Mouse (Mus musculus) embryo, embryonic 10.5 days (tissue): ENCODE measurements at regions not wholly inside any gene's neighbourhood (a gene's known extent, or its start where the extent isn't known, plus 50 kb on each side); places are given as distances from the start of the nearest gene placed in this dataset.
A peak's percentile ranks its signal among the peaks of the same experiment; 100 is the strongest.
"Not testable (repeated sequence)": the region's sequence is repeated elsewhere in the genome, so short reads cannot be mapped to it uniquely, and the experiment has no call there.

Experiments used
- DNase-seq: peaks from one replicate; pipeline ENCODE4 v3.0.0-alpha.2; 2015; ENCODE audit warnings: low spot score

DNA sequence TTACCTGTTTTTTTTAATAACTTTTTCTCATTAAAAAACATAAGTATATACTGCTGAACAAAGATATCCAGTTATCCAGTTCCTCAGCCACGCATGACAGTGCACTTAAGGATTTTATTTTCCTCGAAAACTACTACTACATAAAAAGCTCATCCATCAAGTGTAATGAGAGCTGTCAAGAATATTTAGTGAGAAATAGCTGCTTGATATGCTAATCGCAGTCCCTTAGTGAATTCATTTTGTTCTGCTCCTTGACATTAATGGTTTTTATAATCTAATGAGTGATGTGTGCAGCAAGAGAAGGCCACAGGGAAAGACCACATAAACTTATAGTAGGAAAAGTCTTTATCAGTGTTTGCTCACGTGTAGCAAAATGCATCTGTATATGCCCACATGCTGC lies 754.0 kb upstream of the Slc39a10 start:
- peak; percentile 9 for DNase-seq

- DNase-seq: no peak
These were observed 713.9 kb upstream of the Slc39a10 start for GRCm38 (mm10) chr1:47606597-47606996.

DNA sequence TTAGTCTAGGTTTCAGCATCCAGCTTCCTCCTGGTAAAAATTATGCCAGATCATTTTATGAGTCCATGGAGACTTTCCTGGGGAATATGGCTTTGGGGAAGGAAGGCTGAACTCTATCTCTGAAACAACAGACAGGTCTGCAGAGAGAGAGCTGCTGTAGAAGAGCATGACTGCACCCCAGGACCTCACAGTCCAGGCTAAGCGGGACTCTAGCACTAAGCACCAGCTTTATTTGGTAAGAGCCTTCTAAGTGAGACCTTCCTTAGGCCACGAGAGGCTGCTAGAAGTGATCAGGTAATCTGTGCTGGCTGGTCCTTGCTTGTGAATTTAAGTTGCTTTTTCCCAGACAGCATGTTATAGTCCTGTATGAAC lies 711.3 kb upstream of the Slc39a10 start:
- DNase-seq: no peak

GRCm38 (mm10) chr1:47603294-47603988 lies 710.8 kb upstream of the Slc39a10 start:
- peak; percentile 7 for DNase-seq

DNA sequence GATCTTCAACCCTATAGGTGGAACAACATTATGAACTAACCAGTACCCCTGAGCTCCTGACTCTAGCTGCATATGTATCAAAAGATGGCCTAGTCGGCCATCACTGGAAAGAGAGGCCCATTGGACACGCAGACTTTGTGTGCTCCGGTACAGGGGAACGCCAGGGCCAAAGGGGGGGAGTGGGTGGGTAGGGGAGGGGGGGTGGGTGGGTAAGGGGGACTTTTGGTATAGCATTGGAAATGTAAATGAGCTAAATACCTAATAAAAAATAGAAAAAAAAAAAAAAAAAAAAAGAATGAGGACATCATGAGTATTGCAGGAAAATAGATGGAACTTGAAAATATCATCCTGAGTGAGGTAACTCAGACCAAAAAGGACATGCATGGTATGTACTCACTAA lies 701.0 kb upstream of the Slc39a10 start:
- not testable (repeated sequence) for DNase-seq

DNA sequence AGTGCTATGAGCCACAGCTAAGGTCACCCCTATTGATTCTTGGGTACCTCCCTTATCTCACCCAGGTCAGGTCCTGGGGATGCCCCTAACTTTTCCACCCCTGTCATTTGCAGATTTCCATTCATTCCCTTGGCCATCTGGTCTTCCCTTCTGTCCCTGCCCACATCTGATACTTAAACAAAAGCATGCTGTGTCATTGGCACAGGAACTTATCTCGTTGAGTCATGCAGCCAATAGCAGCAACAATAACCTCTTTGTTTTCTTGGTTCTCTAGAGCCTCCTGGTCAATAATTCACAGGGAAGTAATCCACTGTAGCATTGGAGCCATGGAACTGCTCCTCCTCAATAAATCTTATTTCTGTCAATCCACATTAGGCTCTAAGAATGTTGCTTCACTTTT lies 653.0 kb upstream of the Slc39a10 start:
- DNase-seq: peak; percentile 24

- no peak for DNase-seq
These were observed 618.8 kb upstream of the Slc39a10 start for GRCm38 (mm10) chr1:47511426-47511825.

GRCm38 (mm10) chr1:47507801-47508200 lies 615.1 kb upstream of the Slc39a10 start:
- DNase-seq: no peak

GRCm38 (mm10) chr1:47488581-47489204 lies 596.0 kb upstream of the Slc39a10 start:
- peak; percentile 19 for DNase-seq

DNA sequence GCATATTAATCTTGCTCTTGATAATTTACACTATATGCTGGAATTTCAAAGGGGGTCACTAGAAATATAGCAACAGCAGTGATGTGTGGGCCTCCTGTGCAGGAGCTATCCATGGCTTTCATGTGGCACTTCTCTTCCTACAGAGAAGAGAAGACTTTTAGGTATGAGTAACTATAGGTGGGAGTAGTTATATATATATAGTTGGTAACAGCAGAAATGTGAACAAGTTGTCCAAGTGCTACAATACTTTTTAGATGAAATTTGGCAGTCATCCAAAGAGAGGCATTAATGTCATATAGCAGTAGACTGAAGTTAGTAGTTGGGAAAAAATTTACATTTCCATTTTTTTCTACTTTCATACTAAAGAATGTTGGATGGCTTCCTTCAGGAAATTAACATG lies 593.4 kb upstream of the Slc39a10 start:
- no peak for DNase-seq

- DNase-seq: no peak
These were observed 586.4 kb upstream of the Slc39a10 start for GRCm38 (mm10) chr1:47479059-47479458.

GRCm38 (mm10) chr1:47466573-47467253 lies 574.1 kb upstream of the Slc39a10 start:
- no peak for DNase-seq

DNA sequence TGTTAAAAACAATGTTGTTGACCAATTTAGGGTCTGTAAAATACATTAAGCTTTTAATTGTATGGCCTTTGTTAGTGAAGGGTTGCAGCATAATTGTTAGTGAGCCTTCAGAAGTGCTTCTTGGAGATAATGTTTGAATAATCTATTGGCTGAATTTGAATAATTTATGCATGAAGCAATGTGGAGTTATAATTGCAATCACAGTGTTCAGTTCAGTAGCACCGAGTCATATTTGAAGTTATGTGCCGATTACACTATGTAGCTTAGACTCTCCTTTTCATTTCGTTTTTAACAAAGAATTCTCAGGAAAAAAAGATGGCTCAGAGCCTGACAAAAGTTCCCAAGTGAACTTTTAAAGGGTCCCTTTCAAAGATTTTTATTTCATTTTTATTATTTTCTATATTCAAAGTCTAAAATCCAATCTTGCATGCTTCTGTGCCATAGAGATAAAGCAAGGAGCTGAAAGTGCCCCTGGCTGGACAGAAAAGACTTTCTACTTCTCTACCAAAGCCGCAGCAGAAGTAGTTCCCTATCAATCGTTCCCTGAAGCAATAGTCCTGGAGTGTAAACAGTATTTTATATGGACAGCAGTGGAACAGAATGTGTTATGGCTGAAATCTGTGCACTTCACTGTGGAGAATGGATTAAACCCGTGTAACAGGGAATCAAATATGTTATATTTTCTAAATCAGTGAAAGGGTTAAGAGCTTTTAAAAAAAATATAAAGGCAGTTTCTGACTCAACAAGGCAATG lies 556.3 kb upstream of the Slc39a10 start:
- DNase-seq: no peak

GRCm38 (mm10) chr1:47448070-47448469 lies 555.4 kb upstream of the Slc39a10 start:
- no peak for DNase-seq

GRCm38 (mm10) chr1:47446021-47446420 lies 553.4 kb upstream of the Slc39a10 start:
- no peak for DNase-seq

DNA sequence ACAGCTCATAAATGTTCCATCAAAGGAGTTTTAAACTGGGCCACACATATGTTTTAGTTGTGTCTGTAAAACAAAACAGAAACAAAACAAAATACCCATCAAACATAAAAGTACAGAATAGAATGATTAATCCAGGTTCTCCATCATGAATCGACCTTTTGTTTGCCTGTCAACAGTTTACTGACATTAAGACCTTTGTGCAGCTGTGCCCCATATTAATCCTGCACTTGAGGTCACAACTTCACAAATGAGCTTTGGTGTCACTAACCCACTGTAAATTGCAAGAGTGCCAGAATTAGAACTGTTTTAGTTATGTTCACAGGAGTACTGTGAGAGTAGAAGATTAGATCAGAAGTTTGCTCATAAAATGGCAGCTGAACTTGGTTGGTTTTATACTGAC lies 540.2 kb upstream of the Slc39a10 start:
- peak; percentile 30 for DNase-seq

- no peak for DNase-seq
These were observed 512.5 kb upstream of the Slc39a10 start for GRCm38 (mm10) chr1:47405164-47405563.

DNA sequence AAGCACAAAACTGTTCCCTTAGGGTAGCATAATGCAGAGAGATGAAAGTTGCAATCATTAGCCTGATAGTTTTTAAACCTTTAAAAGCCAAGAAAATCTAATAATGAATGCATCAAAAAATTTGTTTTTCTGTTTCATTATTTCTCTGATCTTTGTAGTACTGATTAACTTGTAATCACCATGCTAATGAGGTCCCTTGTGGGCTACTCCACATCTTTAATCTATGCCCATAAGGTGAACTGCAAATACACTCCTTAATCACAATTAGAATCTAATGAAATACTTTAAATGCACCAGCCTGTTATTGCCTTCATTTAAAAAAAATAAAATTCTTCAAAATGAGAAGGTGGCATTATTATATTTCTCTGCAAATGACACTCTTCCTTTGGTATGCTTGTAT lies 493.9 kb upstream of the Slc39a10 start:
- DNase-seq: no peak

DNA sequence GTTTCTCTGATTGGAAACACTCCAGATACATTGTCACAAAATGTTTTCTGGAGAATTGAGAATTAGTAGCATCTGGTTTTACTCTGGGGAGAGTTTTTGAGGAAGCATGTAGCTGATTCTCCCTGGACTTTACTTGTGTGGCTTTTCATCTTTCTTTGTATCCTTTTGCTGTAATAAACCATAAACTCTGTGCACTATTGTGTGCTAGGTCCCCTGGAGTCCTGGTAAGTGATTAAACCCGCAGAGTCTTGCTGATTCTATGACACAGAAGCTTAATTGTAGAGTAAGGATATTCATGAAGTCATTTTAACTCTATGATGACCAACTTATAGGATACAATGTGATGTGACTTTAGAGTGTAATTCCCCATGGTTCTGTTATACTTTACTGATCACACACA lies 486.1 kb upstream of the Slc39a10 start:
- DNase-seq: no peak

- no peak for DNase-seq
These were observed 447.2 kb upstream of the Slc39a10 start for GRCm38 (mm10) chr1:47339718-47340439.

DNA sequence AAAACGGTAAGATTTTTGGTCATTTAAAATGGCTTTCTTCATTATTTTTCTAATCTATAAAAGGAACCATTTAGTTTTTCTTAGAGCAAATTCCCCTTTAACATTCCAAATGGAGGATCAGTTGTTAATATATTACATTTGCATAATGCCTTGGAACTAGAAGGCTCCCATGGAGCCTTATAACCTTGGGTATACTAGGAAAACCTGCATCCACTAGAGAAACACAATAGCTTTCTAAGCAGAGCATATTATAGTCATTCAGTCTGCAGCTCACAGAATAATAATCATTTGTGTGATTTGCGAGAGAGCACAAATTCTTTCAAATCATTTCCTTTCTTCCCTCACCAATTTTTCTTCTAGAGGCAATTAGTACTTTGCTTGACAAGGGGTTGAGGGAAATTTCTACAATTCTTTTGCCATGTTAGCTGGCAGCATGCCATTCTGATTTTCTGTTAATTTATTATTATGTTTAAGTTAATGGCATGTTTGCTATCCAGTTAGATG lies 418.0 kb upstream of the Slc39a10 start:
- no peak for DNase-seq

GRCm38 (mm10) chr1:47306961-47307360 lies 414.3 kb upstream of the Slc39a10 start:
- DNase-seq: no peak
